Mouse (Mus musculus) layer of hippocampus, postnatal 10 days (tissue): Measurements from ENCODE around the gene AB124611. TPM values are rescaled to one million over a fixed set of nuclear protein-coding genes. Genes with fewer than 3 reads are reported as not detected.
"Not testable (repeated sequence)": the region's sequence is repeated elsewhere in the genome, so short reads cannot be mapped to it uniquely, and the experiment has no call there.

Source experiments
- DNase-seq, 2 experiments: peaks; one replicate each; pipeline ENCODE4 v3.0.0; 2021; ENCODE audit warnings: low spot score in 2 of 2
- total RNA-seq, 2 experiments: library from RNA; stranded (reverse); gene quantifications; 2 replicates each; pipeline ENCODE4 v1.2.3; 2021

Gene AB124611
- total RNA-seq, 2 experiments from 2014 or later, result 0.30 to 0.67 TPM

DNA sequence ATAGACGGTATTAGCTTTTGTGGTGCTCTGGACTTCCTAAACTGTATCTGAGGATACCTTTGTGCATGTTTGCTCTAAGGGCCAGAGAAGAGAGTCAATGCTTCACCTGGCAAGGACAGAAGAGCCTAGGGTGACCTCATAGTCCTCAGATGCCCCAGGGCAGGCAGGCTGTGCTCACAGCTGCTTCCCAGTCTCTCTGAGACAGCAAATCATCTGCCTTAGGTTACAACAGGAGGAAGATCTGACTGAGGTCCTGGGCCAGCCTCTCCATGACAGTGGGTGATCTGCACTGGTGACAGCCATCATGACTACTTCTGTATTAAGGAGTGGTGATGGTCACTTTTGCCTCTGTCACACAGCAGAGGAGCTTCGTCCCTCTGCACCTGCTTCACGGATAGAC, 33.2 kb downstream of the AB124611 start:
- DNase-seq, result no peak

DNA sequence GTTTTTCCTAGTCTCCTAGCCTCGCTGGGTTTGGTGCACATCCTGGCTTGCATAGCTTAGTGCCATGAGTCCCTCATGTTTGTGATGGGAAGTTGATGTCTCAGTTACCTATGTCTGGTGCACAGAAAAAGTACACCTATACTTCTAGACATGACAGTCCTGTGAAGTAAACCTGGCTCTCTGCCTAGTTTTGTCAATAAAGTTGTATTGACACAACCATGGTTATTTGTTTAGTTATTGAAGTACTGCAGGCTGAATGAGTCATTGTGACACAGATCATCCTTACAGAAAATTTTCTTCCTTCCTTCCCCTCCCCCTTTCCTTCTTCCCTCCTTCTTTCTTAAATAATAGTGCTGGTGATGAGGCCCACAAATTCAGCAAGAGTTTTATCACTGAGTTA, 38.4 kb downstream of the AB124611 start:
- no peak for DNase-seq

- DNase-seq, result no peak
Measured at GRCm38 (mm10) chr9:21565004-21565586, 39.1 kb downstream of the AB124611 start.

DNA sequence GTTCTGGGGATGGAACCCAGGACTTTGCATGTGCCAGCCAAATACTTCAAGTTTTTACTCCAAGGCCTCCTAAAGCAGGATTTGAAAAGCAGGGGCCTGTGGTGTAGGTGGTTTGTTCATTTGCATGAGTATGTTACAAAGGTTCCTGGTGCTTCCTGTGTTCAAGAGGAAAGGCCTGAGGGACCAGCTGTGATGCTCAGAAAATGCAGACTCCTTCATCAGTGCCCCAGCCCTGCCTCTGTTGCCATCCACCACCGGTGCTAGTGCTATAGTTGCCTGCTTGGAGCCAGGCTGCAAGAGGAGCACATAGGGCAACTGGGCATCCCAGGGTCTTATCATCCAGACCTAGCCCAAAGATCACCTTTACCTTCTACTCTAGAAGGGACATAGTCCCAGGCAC, 40.6 kb downstream of the AB124611 start:
- DNase-seq, result no peak

- DNase-seq, result no peak
Measured at GRCm38 (mm10) chr9:21567051-21567450, 41.1 kb downstream of the AB124611 start.

- no peak for DNase-seq
Measured at GRCm38 (mm10) chr9:21568657-21569255, 42.8 kb downstream of the AB124611 start.

- no peak for DNase-seq
Measured at GRCm38 (mm10) chr9:21574012-21574801, 48.2 kb downstream of the AB124611 start.

DNA sequence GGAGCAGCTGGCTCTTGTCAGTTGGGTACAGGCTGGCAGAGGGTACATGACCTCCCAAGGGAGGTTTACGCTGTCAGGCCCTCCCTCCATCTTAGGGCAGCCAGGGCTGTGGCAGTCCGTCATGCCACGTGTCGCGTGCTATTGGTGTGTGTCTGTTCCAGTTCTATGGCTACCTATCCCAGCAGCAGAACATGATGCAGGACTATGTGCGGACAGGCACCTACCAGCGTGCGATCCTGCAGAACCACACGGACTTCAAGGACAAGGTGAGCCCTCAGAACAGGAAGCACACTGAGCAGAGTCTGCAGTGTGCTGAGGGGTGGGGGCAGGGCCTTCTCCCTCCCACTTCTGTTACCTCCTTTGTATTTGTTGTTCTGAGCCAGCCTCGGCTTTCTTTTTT, 49.3 kb downstream of the AB124611 start:
- no peak for DNase-seq

DNA sequence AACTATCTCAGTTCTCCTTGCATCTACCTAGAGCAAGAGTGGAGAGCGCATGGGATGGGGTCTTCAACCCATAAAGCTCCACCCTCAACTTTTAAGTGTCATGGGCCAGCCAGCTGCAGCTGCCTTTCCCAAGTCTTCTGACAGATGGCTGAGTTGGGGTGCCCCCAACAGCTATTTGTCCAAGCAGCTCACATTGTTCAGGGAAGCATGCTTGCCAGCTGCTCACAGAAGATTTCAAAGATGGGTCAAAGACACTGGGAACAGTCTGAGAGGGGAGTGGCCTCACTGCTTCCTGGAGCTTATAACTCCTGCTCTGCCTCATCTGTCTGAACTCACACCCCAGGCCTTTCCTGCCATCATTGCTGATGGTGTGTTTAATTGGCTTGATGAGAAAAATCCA, 50.3 kb downstream of the AB124611 start:
- DNase-seq, result no peak

DNA sequence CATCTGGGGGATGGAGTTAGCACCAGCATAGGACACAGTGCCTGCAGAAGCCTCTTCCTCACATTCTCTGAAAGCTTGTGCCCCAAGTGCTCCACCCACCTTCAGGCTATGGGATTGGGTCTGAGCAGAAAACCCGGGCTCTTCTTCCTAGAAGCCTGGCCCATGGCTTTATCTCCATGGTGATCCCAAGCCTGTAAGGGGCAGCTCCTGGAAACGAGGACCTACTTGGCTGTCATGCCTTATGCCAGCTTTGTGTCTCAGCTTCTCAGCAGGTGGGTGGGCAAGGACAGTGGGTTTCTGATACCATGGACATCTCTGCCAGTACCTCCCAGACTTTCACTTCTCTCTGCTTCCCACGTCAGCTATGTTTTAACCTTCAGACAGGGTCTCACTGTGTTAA, 52.2 kb downstream of the AB124611 start:
- no peak for DNase-seq

DNA sequence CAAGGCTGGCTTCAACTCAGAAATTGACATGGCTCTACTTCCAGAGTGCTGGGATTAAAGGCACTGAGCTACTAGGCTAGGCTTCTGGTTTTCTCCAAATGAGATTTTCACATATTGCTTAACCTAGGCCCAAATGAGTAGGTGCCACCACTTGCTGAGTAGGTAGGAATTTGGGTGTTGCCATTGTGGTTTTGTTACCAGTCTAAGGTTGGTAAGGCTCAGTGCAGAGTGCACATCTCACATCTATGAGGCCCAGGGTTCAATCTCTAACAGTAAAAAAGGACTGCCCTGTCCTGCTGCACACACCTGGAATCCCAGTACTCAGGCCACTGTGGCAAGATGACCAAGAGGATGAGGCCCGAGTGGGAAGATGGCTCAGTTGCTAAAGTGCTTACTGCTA, 59.4 kb downstream of the AB124611 start:
- no peak for DNase-seq

- no peak for DNase-seq
Measured at GRCm38 (mm10) chr9:21587678-21588349, 61.8 kb downstream of the AB124611 start.

- no peak for DNase-seq
Measured at GRCm38 (mm10) chr9:21588350-21588749, 62.4 kb downstream of the AB124611 start.

GRCm38 (mm10) chr9:21589538-21589937, 63.6 kb downstream of the AB124611 start:
- no peak for DNase-seq

DNA sequence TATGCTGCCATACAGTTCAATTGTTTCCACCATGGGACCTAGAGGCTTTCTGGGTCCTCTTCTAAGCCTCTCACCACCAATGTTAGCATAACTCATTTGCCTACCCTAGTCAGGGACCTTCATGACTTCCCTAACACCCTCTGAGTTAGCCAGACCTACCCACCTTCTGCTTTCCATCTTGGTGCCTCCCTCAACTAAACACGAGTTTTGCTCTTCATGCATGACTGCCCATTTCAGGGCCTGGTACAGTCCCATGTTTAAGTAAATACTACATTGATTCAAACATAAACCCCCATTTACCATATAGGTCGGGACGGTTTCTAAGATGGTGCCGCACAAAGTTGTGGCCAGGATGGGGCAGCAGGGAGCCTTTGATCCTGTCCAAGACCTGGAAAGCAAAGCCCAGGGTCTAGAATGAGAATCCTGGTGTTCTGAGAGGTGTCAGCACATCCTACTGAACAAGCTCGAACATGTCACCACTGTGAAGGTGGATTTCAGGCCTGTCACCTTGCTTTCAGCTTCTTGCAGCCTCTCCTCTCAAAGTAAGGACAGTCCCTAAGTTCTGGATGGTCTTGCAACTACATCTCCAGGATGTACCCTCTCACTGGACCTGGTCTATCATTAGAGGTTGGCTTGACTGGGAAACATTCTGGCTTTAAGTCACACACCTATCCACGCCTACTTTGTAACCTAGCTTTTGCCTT, 65.3 kb downstream of the AB124611 start:
- no peak for DNase-seq

DNA sequence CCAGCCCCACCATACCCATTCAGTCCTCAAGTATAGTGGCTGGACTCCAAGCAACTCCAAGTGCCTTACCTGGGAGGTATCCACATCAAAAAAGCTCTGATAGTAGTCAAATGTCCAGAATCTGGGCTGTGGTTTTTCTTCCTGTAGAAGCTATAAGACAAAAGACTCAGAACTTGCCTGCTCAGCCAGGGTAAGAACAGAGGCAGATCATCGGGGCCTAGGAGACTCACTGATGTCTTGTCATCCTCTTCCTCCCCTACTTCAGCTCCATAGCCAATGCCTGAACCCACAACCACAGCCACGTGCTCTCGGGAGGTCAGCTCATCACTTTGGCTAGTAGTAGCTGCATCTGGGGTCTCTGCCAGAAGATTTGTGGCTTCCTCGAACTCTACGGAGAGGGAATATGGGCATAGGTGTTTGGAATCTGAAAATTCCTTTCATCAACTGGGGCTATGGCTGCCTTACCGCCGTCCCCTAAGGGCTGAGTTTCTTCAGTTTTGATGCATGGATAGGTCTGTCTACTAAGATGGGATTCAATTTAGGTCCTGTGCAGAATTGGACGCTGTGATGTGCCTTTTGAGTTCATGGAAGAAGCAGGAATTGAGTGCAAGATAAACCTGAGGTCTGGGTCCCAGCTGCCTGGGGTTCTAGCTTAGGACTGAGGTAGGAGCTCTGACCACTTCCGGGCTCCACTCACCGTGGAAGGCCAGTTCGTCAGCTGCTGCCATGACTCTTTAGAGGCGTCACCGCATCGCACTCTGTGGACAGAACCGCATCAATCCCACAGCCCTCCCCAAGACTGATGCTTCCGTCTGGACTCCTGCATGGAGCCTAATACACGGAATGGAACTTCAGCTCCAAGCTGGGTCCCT, 66.1 kb downstream of the AB124611 start:
- DNase-seq, result no peak

- DNase-seq, result peak; percentile 93 to 94
Measured at GRCm38 (mm10) chr9:21592703-21593121, 66.7 kb downstream of the AB124611 start, which contains the start of the genes Timm29 and Yipf2. Gene Timm29, plus strand, starts transcription at chr9:21592722. Gene Yipf2, minus strand, starts transcription at chr9:21592828.

GRCm38 (mm10) chr9:21593122-21593721, 67.2 kb downstream of the AB124611 start:
- DNase-seq, result peak; percentile 62 to 68

DNA sequence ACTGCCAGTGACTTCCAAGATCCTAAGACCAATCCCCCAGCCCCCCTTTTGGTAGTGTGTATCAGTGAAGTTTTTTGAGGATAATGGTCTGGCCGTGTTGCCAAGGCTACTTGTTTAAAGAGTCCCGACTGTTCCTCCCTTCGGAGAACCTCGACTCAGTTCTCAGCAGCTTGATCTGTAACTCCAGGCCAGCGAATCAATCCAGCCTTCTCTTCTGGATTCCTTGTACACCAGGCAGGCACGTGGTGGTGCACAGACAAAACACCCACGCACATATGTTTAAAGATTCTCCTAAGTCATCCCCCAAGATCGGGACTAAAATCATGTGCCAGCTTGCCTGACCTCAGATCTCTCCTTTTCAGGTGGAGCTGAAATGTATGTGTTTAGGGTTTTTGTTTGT, 68.4 kb downstream of the AB124611 start:
- DNase-seq, result not testable (repeated sequence)

- DNase-seq, result no peak
Measured at GRCm38 (mm10) chr9:21594838-21595237, 68.9 kb downstream of the AB124611 start.
